Mouse (Mus musculus): Measurements from ENCODE around the gene Six6.

- no peak for TF ChIP-seq POLR2A (IDR thresholded peaks at IDR 0.05; ENCODE audit: low read depth, low read length)
- TF ChIP-seq CTCF (IDR thresholded peaks at IDR 0.05; ENCODE audit: extremely low read depth, insufficient read length, insufficient replicate concordance, low read depth, low read length): peak; percentile 69
Measured at GRCm38 (mm10) chr12:72976718-72977117, 37.0 kb downstream of the Six6 start.
